Mouse (Mus musculus) lung, postnatal 4 days (tissue): ENCODE data around the gene Gm10190.
"Not testable (repeated sequence)": the region's sequence is repeated elsewhere in the genome, so short reads cannot be mapped to it uniquely, and the experiment has no call there.

Experiments
- DNase-seq, 2 experiments: peaks; one replicate each; pipeline ENCODE4 v3.0.0; 2021

Gene Gm10190

DNA sequence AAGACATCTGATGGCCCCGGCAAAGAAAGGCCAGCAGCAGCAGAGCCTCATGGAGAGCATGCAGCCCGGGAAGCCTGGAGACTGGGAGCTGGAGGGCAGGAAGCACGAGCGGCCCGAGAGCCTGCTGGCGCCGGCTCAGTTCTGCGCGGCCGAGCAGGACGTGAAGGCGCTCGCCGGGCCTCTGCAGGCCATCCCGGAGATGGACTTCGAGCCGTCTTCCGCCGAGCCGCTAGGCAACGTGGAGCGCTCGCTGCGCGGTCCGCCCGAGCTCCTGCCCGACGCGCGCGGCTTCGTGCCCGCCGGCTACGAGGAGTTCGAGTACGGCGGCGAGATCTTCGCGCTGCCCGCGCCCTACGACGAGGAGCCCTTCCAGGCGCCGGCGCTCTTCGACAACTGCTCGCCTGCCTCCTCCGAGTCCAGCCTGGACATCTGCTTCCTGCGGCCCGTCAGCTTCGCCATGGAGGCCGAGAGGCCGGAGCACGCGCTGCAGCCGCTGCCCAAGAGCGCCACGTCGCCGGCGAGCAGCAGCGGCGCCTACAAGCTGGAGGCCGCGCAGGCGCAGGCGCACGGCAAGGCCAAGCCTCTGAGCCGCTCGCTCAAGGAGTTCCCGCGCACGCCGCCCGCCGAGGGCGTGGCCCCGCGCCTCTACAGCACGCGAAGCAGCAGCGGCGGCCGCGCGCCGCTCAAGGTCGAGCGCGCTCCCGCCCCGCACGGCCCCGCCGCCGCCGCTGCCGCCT lies at the start of gene Gm10190:
Gm10190 (minus strand) TSS at position 553 of the 737 bp plus-strand sequence.
- peak; percentile 89 to 97 for DNase-seq

DNA sequence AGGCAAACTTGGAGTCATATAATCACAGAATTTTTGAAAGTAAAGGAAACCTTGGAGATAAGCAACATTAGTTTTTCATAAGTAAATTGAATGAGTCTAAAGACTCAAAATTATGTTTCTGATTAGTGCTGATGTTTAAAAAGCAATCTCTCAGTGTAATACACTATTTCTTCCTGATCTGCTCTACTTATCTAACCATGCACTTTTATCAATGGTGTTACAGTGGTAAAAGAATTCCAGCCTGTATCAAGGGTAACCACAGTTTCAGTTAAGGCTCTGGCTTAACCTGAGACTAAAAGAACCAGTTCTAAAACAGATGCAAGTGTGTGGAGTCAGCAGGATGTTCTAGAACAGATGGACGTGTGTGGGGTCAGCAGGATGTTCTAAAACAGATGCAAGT lies 47.7 kb upstream of the Gm10190 start:
- no peak for DNase-seq

DNA sequence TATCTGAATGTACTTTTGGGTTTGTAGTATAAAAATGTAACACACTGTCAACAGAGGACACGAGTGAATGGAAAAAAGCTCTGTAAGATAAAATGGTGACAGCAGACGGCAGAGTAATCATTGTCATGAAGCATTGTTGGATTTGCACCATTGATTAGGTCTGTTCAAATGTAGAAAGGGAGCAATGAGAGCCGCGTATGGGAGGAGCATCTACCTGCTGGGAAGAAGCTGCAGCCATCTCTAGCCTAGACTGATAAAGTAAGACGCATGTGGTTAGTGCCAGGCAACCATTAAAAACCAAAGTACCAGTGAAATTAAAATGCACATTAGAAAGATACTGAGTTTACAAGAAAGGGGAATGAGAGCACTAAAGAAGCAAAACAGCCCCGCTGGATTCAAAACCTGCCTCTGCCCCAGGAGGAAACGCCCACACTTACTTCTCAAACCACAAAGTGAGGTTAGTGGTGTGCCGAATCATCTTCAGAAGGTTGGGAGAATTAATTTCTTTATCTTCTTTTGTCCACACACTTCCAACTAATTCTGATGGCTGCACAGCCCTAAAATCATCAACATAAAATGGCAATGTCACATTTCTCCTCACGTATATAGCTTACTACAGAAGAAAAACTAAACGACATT lies 45.4 kb upstream of the Gm10190 start:
- no peak for DNase-seq

DNA sequence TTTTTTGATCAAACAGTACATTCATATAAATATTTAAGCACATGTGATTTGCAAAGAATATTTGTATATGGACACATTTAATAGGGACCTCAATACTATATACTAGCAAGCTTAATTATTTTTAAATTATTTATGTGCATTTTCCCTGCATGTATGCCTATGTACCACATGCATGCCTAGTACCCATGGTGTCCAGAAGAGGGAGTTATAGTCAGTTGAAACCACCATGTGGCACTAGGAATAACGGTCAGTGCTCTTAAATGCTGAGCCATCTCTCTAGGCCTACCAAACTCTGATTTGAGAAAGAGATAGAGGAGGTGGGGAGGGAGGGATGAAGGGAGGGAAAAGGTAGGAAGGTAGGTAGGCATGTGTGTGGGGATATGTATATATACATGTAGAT lies 37.8 kb upstream of the Gm10190 start:
- DNase-seq, result no peak

DNA sequence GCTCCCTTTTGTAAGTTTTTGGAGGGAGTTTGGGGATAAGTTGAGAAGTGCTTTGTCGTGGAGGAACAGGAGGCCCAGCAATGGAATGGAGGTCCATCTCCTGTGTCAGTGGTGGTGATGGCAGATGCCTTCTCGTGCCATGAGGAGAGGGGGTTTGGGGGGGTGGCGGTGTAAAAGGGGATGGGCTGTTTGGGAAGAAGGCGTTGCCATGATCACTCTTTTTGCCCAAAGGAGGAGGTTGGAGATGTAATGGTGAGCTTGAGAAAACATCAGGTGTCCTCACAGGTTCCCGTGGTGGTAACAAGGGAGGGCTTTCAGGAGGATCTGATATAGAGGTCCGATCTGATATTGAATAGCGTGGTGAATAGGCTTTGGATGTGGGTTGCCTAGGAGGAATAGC lies 24.9 kb upstream of the Gm10190 start:
- DNase-seq, result no peak

DNA sequence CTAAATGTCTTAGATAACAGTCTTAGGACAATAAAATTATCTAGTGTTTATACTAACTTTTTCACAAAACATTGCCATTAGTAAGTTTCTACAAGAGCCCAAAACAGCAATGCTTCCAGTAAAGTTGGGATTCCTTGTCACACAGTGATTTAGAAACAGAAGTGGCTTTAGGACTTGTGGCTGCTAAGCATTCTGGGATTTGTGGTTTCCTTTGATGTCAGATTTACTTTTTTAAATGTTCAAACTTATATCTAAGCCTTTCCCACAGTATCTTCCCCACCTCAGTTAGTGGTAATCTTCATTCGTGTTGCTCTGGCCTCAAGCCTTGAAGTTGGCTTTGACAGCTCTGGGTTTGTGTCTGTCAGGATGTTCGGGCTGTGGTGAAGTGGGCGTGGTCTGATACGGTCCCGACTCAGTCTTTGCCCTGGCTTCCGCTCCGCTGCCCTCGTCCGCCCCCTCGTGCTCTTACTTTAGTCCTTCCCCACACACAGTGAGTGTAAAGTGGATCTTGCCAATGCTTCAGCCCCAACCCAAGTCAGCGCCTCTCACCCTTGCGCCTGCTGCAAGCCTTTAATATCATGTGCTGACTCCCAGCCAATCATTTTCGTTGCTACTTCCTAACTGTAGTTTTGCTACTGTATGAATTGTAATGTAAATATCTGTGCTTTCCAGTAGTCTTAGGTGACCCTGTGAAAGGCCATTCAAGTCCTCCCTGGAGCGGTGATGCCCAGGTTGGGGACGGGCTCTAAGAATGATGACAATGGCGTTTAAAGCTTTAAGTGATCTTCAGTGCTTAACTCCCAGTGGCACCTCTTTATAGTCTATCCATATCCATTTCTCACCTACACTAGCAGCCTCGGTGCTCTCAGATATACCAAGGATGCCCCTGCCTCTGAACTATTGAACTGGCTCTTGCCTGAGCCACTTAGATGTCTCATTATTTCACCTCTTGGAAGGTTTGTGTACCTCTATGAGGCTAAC lies 18.4 kb upstream of the Gm10190 start:
- DNase-seq, result peak; percentile 69 to 76

DNA sequence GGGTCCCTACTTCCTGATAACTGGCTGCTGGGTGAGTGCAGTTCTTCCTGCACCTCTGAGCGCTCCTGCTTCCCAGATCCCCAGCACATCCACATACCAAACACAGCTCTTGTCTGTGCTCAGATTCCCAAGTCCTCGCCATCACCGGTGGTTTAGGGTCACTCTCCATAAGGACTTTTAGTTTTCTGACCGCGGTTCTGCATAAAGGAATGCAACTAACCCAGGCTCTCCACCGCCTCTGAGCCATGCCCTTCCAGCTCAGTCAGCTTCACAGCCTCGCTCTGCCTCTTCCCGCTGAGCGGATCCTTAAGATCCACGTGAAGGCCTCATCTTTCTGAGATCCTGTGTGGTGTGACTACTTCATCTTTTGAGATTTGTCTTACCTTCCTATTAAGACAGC lies 16.7 kb upstream of the Gm10190 start:
- no peak for DNase-seq

DNA sequence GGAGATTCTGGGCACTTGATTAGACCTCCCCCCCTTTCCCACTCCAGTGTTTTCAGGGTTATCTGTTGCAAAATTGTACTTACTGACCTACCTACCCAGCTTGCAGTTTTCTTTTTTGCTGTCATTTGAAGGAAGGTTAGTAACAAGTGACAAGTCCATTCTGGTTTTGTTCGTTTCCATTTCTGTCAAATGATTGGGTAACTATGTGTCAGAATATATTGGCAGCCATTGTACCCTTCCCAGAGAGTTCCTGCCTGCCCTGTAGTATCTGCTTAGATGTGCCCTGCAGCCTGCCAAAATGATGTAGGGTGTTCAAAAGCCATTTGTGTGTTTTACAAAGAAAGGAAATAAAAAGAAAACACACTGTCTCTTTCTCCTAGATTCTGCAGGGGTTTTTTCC lies 12.3 kb upstream of the Gm10190 start:
- no peak for DNase-seq

DNA sequence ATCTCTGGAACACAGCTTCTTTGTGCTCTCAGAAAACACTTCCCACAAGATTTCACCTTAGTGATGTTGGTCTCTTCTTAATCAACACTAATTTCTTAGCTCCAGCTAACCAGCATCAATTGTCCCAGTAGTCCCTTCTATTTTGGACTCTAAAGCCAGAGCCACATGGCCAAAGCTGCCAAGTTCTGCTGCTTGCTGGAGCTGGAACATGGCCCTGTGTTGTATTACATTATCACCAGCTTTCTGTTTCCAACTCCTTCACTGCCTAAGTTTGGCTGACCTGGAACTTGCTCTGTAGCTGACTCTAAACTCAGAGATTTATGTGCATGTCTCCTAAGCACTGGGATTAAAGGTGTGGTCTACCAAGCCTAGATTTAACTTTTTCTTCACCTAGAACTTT lies 5.0 kb upstream of the Gm10190 start:
- not testable (repeated sequence) for DNase-seq

DNA sequence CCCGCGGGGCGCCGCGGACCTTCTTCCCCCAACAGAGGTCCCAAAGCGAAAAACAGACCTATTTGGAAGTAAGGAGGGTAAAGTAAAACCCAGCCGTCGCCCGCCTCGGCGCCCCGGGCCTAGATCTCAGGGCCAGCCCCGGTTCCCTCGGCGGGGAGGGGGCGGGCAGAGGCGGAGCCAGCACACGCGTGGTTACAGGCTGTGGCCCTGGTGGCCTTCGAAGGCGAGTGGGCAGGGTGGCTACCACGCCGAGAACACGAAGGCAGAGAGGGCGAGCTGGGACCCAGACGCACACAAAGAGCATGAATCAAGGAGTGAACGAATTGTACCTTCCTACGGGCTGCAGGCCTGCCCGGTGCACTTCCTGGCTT lies 370 bp upstream of the Gm10190 start:
- no peak for DNase-seq

DNA sequence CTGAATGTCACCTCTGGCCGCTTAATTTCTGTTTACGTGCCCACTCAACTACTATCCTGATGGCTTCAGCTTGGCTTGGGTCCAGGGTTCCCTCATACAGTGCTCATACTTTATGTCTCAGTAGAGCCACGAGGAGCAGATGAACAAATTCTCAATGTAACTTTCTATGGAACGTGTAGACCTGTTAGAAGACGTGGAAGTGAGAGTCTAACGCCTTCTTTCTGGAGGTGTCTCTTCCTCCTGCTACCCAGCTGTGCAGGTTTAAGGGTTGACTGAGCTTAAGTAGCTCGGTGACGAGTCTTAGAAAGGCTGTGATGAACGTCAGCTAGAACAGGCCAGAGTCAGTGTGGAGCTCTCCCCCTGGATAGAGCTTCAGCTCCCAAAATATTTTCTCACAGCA lies 4.7 kb downstream of the Gm10190 start:
- DNase-seq, result no peak

DNA sequence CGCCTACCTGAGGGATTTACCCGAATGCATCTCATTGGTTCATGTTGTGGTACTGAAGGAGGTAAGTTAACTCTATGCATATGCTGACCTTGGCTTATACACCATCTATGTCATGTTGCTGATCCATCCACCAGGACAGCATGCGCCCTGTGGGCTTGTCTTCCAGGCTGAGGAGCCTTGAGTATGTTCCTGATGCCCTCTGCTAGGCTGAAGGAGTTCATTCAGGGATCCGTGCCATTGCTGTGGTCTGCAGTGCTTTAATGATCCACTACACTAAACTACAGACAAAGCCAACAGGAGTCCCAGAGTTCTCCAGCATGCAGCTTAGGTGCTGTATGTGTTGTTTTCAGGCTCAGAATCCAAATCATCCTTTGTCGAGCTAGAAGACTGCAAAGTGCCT lies 6.1 kb downstream of the Gm10190 start:
- peak; percentile 22 to 27 for DNase-seq

DNA sequence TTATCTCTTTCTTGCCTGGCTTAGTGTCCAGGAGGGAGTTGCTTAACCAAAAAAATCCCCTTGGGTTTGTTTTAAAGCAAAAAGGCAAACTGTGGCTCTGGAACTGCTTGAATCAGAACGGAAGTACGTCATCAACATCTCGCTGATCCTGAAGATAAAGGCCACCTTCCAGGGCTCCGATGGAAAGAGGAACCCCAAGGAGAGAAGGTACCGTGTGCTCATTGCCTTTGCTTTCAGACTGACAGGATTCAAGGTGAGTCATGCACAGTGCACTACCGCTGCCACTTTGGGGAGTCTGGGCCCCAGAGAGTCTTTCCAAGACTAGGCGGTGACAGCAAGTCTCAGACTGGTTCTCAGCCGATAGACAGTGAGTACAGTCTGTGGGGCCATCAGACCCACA lies 13.1 kb downstream of the Gm10190 start:
- no peak for DNase-seq

DNA sequence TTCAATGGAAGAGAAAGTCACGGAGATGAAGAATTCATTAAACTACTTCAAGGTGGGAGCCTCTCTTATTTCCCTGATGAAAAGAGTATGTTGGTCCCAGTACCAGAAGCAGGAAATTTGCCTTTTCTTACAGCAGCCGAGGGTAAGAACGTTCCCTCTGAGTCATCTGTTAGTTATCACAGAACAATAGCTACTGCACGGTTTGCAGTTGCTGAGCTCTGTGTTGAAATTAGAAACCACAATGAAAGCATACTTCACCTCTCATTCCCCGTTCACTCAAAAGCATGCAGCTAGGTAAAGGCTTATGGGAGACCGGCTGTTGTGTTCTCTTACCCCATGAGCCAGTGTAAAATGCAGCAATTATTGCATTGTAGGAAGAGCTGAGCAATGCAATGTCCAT lies 26.1 kb downstream of the Gm10190 start:
- DNase-seq, result no peak

DNA sequence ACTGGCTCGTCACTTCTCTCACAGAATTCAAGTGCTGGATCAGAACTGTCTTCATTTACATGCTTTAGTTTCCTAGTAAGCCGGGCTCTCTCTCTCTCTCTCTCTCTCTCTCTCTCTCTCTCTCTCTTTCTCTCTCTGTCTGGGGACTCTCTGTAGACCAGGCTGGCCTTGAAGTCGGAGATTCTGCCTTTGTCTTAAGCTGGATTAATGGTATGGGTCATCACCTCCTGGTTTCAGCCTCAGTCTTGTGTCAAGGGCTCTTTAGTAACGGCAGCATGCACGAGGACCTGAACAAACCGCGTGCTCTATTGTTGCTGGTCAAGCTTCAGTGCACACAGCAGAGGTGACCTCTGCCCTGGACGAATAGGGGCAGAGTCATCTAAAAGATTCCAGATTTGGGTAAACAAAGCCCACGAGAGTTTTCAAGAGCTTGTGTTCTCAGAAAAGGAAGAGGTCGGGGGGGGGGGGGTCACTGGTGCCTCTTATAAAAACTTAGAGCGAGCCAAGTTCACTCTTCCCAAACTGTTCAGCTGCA lies 26.7 kb downstream of the Gm10190 start:
- no peak for DNase-seq

DNA sequence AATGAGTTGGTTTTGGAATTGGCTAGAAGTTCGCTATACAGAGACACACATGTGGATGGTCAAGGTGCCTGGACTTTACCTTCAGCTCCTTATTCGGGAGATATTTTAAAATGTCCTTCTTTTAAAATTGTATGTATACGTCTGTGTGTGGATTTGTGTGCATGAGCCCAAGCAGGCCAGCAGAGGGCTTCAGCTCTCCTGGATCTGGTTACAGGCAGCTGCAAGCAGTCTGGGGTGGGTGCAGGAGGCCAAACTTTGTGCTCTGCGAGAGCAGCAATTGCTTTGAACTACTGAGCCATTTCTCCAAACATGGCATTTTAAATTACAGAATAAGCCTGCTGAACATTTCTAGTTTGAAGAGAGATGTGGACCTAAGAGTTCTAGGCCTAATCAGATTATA lies 28.1 kb downstream of the Gm10190 start:
- DNase-seq, result peak in 1 of 2 experiments; percentile 37

DNA sequence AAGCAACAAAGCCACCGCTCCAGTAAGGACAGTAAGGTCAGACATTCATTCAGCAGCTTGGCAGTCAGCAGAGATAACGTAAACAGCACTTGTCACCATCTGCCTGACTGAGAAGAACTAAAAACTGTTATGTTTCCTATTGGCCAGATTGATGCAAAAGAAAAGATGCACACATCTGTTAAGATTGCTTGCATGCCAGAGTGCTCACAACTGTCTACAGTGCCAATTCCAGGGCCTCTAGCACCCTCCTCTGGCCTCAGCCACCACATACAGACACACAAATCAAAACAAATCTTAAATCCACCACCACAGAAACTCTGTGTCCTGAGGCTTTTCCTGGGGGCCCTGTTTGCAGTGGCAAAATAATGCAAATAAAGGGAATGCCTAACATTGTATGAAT lies 41.0 kb downstream of the Gm10190 start:
- peak; percentile 20 to 29 for DNase-seq

DNA sequence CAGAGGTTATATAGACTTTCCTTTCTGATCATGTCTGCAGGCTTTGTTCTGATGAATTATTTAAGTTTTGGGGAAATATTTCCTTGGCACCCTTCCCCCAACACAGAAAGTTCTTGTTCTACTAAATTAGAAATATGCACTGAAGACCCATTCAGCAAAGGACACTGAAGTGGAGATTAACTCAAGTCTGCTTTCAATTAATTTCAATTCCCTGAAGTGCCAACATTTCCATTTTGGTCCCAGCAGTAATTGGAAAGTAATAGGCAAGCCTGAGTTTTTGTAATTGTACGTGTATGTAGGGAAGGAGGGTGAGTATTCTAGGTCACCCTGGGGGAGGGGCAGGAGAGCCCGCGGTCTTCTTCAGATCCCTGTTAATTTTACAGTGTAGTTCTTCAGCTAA lies 46.9 kb downstream of the Gm10190 start:
- DNase-seq, result no peak

DNA sequence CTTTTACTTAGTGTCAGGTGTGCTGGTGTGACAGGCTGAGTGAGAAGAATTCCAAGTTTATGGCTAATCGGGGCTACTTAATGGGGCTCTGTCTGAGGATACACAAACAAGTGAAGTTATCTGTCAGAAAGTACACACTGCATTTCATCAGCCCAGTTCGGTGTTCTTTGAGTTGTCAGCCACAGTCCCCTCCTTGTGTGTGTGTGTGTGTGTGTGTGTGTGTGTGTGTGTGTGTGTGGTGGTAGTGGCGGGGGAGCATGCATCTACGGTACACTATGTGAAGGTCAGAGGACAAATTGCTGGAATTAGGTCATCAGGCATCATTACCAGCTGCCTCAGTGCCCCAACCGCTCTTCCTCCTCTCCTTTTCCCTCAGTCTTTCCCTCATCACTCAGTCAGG lies 47.9 kb downstream of the Gm10190 start:
- DNase-seq, result no peak

DNA sequence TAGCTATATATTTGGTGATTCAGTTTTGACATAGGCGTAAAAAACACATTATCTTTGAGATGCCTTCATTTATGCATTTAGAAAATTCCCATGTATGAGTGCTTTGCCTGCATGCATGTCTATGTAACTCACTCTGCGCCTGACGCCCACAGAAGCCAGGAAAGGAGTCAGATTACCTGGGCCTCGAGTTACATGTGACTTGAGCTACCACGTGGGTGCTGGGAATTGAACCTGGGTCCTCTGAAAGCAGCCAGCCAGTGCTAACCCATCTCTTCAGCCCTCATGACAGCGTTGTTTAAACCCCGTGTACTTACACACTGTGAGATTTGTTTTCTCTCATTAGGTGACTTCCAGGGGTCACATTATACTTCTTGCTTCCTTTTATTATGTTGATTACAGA lies 48.8 kb downstream of the Gm10190 start:
- DNase-seq, result no peak

DNA sequence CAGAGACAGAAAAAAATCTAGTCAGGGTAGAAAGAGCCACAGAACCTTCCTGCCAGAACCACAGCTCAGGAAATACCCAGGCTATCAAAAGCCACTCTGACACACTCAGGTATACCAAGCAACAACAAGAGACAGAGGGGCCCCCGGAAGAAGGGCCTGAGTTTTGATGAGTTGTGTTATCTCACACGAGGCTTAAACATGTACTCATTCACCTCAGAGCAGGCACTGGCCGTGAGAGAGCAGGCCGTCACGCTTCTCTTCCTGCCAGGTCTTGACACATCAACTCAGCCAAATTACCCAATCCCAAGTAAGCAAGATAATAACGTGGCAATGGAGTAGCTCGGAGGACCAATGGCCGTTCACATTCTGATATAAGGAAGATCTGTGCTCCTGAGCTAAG lies 49.7 kb downstream of the Gm10190 start:
- no peak for DNase-seq
